Mouse (Mus musculus) cerebellum, adult 11-12 months (tissue): ENCODE data around the gene Rrp7a.

ENCODE experiments used
- DNase-seq: peaks from one replicate; pipeline ENCODE4 v3.0.0; 2022

The Rrp7a gene

DNA sequence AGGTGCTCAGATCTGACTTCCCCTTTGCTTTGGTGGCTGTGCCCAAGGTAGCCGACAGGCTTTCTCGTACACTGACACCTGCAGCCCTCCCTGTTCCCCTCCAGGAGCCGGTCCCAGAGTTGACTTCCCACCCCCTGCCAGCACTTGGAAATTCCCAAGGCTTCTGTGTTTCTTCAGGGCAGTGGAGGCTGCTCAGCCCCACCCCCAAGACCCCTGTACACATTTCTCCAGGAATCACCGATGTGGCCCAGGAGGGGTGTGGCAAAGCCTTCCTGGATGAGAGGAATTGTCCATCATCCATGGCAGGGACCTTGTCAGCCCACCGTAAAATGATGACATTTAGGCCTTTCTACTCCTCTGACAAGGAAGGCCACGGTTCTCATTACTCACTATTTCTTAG is 11.3 kb downstream of the Rrp7a start:
- DNase-seq = no peak

DNA sequence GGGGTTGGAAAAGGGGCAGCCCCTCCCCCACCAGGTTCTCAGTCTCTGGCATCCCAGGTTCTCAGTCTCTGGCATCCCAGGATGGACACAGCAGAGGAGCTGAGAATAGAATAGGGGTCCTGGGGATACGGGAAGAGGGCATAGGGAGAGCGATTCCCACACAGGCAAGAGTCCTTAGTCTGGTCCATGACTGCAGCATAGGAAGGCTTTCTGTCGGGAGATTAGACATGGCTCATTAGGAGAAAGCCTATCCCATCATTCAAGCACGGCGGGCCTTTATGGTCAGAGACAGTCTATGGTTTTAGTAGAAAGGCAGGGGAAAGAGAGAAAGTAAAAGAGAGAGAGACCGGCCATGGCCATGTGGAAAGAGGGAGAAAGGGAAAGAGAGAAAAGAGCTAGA is 14.8 kb downstream of the Rrp7a start:
- DNase-seq = no peak

DNA sequence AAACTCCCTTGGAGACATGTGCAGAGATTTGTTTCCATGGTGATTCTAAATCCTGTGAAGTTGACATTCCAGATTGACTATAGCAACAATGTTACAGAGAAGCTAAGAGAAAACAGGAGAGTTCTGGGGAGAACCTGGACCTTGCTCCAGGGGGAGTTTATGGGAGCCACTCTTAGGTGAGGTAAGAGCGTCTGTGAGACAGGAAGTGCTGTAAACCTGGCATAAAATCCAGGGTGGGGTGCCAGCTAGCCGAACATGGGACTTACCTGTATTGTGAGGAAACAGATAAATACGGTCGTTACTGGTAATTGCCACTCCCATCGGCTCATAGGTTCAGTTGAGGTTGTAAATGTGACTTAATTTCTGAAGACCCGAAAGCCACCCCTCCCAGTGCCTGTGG is 16.2 kb downstream of the Rrp7a start:
- no peak for DNase-seq

DNA sequence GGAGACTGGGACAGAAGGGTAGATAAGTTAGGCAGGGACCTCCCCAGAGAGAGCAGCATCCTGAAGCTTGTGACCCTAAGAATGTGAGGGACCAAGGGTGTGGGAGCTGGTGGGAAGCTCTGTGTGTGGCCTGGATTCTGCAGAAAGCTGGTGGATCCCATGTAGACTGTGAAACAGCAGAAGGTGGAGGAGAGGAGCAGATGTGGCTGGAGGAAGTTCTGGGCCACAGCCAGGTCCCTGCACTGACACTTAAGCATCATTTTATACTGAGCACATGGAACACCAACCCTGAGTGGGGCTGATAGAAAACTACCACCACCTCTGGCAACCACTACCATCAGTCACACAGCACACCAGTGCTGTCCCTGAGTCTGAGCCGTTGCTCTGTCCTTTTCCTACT is 19.5 kb downstream of the Rrp7a start:
- no peak for DNase-seq

DNA sequence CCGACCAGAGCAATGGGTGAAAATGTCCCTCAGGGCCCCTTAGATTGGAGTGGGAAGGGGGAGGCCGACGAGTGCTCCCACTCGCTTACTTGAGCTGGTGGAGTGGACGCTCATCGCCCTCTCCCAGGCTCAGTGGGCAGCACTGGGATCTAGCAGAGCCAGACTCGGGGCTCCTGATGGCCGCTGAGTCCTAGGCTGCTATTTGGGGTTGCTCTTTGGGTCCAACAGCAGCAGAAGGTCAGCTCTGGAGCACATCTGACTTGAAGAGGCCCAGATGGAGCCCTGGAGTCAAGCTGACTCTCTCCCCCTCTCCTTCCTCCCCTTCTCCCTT is 22.3 kb downstream of the Rrp7a start:
- DNase-seq = no peak

DNA sequence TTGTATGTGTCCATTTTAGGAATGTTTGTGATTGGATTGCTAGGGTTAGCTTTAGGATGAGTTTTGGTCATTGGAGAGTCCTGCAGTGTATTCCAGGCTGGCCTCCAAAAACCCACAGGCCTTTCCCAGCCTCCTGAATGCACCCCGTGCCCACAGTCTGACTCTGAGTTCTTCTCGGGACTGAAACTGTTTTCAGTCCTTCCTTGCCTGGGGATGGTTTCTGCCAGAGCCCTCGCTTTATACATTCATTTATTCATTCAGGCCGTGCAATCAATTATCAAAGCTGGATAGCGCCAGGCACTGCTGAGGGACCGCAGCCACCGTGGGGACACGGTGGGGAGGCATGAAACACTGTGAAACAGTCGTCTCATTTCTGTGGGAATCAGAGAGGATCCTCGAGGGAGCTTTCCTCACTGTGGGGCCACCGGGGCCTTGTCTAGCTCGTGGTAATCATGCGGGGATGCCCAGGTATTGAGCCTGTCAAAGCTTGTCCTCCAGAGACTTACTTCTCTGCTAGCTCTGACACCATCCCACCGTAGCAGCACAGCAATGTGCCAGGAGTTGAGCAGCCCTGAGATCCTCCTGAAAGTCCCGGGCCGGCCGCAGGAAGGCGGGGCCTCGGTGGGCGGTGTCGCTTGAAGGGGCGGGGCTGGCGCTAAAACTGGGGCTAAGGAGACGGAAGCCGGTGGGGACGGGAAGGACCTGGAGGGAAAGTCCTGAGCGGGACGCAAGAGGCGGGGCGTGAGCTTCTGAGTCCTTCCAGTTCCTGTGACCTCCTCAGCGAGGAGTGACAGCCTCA is 22.9 kb downstream of the Rrp7a start:
- no peak for DNase-seq

DNA sequence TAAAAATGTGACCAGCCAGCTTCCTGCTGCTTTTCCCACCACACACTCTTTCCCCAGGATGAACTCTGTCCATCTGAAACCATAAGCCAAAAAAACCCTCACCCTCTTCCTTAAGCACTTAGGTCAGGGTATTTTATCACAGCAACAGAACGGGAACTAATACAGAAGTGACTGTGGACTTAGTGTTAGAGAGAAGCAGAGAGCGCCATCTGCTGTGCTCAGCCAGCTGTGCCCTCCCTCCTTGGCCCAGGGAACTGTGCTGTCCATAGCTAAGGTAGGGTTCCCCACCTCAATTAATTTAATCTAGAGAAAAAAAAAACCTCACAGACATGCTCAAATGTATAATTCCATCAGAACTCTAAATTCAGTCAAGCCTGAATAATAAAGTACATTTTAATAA is 26.7 kb downstream of the Rrp7a start:
- no peak for DNase-seq

DNA sequence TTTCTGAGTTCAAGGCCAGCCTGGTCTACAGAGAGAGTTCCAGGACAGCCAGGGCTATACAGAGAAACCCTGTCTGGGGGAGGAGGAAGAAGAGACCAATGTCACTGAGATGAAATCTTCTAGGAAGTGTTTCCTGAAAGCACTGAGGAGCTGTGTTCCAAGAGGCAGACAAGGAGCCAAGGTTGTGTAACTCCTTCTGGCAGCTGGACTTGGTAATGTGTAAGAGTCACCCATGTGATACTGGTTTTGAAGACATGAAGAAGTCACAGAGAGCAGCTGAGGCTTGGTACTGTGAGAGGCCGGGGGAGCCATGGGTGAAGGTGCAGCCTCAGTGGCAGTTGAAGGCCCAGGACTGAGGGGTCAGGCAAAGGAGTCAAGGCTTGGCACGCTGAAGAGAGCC is 28.9 kb downstream of the Rrp7a start:
- no peak for DNase-seq

DNA sequence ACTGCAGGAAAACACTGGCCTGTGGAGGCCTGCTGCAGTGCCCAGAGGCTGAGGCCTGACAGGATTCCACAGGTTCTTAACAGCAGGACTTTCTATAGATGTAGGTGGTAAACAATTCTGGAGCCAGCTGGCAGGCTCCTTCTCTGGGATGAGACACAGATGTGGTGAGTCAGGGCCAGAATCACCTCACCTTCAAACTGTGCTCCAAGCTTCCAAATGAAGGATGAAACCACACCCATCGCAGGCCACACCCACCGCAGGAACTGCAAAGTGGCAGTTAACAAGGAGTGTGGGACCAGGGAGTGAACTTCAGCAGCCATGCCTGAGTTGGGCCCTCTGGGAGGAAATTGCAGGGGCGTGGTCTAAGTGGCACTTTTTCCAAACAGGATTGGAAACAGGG is 31.7 kb downstream of the Rrp7a start:
- DNase-seq = no peak

DNA sequence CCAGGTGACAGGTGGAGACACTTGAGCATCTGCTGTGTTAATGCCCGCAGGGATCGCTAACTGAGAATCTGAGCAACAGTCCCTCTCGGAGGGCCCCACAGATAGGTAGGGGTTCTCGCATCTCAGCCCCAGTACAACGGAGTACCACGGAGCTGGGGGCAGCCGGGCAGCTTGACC is 33.3 kb downstream of the Rrp7a start, which contains the start of gene Serhl:
Gene Serhl (plus strand): TSS at position 78 of the 177 bp plus-strand sequence.
- no peak for DNase-seq

DNA sequence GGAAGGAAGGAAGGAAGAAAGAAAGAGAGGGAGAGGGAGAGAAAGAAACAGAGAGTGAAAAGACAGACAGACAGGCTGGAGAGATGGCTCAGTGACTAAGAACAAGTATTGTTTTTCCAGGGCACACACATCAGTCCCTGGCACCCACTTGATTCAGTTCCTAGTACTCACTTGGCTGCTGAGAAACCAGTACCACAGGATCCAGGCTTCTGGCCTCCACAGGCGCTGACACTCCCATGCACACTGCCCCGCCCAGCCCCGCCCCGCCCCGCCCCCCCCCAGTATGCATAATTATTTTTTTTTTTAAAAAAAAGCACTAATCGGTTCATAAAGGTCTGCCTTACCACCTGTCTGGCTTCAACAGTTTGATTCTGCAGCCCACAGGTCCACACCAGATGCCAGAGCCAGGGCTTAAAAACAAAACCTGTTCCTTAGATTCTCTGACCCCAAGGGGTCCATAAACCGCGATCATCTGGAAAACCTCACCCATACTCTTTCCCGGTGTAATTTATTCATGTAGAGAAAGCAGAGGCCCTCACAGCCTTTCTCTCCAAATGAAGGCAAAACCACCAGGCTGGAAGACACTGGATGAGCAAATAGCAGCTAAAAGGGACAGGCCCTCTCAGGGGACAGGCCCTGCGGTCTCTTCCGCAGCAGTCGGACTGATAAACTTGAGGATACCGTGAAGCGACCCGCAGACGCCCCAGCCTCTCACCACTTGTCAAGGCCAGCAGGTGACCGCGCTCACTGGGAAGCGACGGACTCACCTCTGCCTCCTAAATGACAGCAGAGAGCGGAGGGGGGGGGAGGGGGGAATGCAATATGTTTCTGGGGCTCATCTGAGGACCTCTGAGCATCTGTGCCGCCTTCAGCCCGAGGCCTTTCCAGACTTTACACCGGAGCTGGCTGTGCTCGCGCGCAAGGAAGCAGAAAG is 33.8 kb downstream of the Rrp7a start:
- no peak for DNase-seq

DNA sequence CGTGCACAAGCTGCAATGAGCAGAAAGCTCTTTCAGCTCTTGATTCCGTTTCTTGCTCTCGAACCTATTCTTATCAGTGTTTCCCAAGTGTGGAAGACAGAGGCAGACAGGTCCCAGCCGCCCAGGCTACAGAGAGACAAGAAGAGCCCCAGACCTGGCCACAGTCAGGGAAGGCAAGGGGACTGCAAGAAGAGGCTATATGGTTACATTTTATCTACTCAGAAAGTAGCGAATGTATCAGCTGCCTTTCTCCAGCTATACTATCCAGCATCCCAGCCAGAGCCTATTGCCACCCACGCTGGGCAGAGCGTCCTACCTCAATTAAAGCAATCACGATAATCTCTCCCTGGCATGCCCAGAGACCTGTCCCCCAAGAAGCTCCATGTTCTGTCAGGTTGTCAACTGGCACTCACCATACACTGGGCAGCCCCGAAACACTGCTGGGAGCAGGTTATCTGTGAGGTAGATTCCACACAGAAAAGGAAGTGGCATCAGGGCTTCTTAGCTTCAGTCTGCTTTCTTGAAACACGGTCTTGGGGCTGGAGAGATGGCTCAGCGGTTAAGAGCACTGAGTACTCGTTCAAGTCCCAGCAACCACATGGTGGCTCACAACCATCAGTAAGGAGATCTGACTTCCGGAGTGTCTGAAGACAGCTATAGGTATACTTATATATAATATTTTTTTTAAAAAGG is 35.8 kb downstream of the Rrp7a start:
- no peak for DNase-seq

DNA sequence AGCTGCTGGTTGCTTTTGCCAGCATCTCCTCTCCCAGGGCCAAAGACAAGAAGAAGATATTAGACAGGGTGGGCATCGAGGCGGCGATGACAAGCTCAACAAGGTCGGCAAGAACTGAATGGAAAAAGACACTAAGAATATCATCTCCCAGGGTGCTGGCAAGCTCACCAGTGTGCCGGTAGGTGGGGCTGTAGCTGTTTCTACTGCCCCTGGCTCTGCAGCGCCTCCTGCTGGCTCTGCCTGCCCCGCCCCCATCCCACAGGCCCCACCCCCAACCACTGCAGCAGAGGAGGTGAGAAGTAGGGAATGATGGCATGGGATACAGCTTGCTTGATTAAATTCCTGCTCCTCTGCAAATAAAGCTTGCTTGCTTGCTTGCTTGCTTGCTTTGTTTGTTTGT is 36.7 kb downstream of the Rrp7a start:
- no peak for DNase-seq

DNA sequence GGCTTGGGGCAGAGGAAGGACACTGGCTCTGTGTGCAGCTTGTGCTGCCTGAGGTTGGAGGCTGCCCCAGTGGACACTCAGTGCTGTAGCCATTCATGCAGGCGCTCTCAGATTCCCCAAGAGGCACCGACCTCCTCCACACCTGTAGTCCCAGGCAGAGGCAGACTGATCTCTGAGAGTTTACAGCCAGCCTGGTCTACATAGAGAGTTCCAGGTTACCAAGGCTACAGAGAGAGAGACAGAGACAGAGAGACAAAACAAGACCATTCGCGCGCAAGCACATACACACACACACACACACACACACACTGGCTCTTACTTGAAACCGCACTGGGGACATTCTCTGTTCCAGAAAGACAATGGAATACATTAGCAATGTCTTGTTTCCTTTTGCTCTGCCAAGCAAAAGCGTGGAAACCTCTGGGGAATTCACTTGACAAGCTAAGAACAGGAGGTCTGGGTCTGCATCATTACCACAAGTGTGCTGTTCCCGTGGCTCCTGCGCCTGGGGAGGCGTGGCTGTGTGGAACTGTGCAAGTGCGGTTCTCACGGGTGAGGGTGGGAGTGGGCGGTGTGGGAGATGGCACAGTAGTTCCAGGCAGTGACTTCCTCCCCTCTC is 38.5 kb downstream of the Rrp7a start:
- no peak for DNase-seq

DNA sequence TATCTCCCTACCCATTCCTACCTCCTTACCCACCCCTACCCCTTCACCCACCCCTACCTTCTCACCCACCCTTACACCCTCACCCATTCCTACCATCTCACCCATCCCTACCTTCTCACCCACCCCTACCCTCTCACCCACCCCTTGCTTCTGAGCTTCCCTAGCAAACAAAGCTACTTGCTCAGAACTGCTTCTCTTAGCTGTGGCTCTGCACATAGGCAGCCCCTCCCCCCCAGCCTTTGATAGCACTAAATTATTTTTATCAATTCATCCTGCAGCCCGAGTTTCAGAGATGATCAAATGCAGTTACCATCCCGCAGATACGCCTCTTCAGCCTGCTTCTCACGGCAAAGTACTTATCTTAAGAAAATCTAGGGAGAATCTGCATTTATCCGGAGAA is 39.1 kb downstream of the Rrp7a start:
- DNase-seq = no peak

DNA sequence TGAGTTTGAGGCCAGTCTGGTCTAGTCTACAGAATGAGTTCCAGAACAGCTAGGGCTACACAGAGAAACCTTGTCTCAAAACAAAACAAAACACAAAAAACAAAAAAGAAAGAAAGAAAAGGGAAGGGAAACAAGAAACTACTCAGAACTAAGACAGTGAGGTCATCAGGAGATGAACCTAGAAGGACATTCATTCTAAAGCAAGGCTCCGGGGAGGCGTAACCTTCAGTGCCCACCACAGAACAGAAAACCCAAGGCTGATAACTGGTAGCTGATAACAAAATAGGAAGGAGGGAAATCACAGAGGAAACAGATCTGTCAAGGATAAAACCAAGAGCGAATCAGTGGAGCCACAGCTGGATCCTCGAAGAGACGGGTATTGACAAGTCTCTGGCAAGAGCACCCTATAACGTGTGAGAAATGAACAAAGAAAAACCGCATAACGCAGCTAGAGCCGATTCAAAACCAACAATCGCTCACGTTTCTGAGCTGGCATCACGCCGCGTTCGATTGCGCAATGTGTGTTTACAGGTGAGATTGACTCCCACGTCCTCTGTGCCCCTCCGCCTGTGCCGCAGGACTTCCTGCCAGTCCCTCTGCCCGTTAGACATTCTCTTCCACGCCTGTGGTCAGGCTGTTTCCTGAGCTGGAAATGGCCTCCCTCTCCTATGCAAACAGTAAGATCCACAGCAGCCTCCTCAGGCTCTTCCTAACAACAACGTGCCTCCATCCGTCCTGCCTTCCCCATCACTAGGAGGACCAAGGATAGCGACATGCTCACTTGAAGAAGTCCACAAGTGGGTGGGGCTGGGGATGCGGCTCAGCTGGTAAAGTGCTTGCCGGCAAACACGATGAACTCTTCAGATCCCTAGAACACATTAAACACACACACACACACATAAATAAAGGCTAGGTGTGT is 46.7 kb downstream of the Rrp7a start:
- DNase-seq = no peak

DNA sequence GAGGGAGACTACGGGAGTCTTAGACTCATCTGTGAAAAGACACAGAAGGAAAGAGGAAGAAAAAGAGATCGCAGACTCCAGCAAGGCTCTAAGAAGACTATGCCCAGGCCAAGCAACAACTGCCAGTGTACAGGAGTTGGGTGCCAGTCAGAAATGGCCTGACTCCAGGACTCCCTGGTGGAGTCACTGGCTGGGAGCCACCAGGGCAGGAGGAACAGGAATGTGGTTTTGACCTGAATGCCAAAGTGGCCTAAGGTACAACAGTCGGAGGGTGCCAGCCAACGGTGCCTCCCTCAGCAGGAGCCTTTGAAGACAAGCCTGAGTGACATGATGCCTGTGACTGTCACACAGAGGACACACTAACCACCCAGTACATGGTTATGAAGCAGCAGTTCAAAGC is 48.4 kb downstream of the Rrp7a start:
- no peak for DNase-seq

DNA sequence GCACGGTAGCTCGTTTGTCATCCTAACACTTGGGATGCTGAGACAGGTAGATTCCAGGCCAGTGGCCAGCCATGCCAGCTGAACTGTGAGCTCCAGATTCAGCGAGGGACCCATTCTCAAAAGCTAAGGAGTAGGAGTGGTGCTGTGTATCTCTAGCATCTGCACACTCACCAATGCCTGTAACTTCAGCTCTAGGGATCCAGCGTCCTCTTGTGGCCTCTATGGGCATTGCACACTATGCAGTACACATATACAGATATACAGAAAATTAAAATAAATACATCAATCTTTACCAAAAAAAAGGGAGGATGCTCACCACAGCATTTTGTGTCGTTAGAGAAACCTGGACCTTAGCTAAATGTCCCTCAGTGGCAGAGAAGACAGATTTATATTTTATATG is 50.8 kb downstream of the Rrp7a start:
- no peak for DNase-seq

DNA sequence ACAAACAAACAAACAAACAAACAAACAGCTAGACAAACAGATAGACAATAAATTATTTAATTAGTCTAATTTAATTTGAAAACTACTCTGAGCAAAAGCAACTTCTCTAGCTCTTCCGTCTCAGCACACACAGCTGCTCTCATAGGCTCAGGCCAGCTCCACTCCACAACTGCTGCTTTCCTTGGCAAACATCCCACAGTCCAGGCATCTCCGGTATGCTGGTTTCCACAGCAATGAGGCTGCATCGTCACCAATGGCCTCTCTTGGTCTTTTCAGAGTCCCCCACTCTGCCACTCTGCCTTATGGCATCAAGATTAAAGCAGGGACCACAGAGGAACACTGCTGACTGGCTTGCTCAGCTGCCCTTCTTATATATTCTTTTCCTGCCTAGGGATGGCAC is 51.7 kb downstream of the Rrp7a start:
- DNase-seq = no peak

DNA sequence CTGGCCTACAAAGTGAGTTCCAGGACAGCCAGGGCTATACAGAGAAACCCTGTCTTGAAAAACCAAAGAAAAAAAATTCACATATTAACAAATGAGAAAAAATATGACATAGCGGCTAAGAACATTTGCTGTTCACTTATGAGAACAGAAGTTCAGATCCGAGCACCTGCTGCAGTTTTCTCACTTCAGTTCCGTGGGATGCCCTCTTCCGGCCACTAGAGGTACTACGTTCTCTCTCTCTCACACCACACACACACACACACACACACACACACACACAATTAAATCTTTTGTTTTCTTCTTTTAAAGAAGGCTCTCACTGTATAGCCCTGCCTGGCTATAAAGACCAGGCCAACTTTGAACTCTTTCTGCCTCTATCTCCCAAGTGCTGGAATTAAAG is 54.3 kb downstream of the Rrp7a start:
- DNase-seq = no peak

DNA sequence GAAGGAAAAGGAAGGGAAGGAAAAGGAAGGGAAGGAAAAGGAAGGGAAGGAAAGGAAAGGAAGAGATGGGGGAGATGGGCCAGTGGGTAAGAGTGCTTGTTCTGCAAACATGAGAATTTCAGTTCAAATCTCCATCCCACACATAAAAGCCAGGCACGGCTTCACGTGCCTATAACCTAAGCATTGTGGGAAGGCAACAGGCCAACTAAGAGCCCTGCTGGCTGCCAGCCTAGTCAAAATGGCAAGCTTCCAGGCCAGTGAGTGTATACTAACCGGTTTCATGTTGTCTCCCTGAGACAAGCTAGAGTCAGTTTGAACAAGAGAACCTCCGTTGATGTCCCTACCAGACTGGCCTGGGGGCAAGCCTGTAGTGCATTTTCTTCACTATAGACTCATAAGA is 57.1 kb downstream of the Rrp7a start:
- DNase-seq = no peak
